Mouse (Mus musculus) B cell, adult 67 days (primary cell): ENCODE data around the gene Tssk6. TPM values are rescaled to one million over a fixed set of nuclear protein-coding genes. Genes with fewer than 3 reads are reported as not detected.

Experiments used
- total RNA-seq, 2 experiments: library from RNA; stranded (reverse); gene quantifications; 4 replicates each; pipeline ENCODE4 v1.2.4; 2023

The Tssk6 gene
- total RNA-seq: under 1 TPM; 0.42 to 0.96 TPM

GRCm38 (mm10) chr8:69902163-69903062 lies at the start of gene Tssk6, which contains the start of the genes Ndufa13 and Yjefn3:
Gene Tssk6, plus strand, starts transcription at chr8:69902184.
Gene Ndufa13, minus strand, starts transcription at chr8:69902558.
Gene Yjefn3, minus strand, starts transcription at chr8:69902712.

GRCm38 (mm10) chr8:69887289-69888243 lies 14.4 kb upstream of the Tssk6 start, which contains the start of gene Cilp2:
Gene Cilp2, minus strand, starts transcription at chr8:69887687.

Other genes starting within 250 kb of the Tssk6 start
- gene Zfp964, start 247.7 kb upstream of the Tssk6 start, total RNA-seq: 1 to 10 TPM; 1.8 to 2.2 TPM
- 10 to 100 TPM; 75.5 to 79.9 TPM for gene Zfp869, start 191.5 kb upstream of the Tssk6 start, total RNA-seq
- 1 to 10 TPM; 5.1 to 5.3 TPM for gene Zfp963, start 152.2 kb upstream of the Tssk6 start, total RNA-seq
- not detected for gene Gm20422, start 127.3 kb upstream of the Tssk6 start, total RNA-seq
- 10 to 100 TPM; 61.9 to 62.7 TPM for gene Atp13a1, start 111.0 kb upstream of the Tssk6 start, total RNA-seq
- gene Zfp866, start 111.0 kb upstream of the Tssk6 start, total RNA-seq: 10 to 100 TPM; 28.1 to 38.3 TPM
- gene Gmip, start 93.5 kb upstream of the Tssk6 start, total RNA-seq: 100 to 1,000 TPM; 440 to 460 TPM
- gene Lpar2, start 79.8 kb upstream of the Tssk6 start, total RNA-seq: 1 to 10 TPM; 9.3 to 9.9 TPM
- gene Pbx4, start 69.7 kb upstream of the Tssk6 start, total RNA-seq: 1 to 10 TPM; 5.8 to 9.5 TPM
- under 1 TPM in 1 of 2 experiments, not detected in 1; 0.15 TPM for gene Cilp2, start 14.5 kb upstream of the Tssk6 start, total RNA-seq
- gene Ndufa13, start 374 bp downstream of the Tssk6 start, total RNA-seq: 10 to 100 TPM; 44.0 to 54.0 TPM
- not detected for gene Yjefn3, start 528 bp downstream of the Tssk6 start, total RNA-seq
- gene Gatad2a, start 94.2 kb downstream of the Tssk6 start, total RNA-seq: 10 to 100 TPM; 94.1 to 97.5 TPM
- gene Mau2, start 140.6 kb downstream of the Tssk6 start, total RNA-seq: 100 to 1,000 TPM; 132 to 142 TPM
- 10 to 100 TPM; 46.0 to 51.2 TPM for gene Sugp1, start 140.6 kb downstream of the Tssk6 start, total RNA-seq
- gene Tm6sf2, start 170.7 kb downstream of the Tssk6 start, total RNA-seq: under 1 TPM; 0.38 to 0.80 TPM
- not detected for gene Hapln4, start 181.3 kb downstream of the Tssk6 start, total RNA-seq
- gene Ncan, start 218.7 kb downstream of the Tssk6 start, total RNA-seq: under 1 TPM in 1 of 2 experiments, not detected in 1; 0.17 TPM
- 10 to 100 TPM; 29.9 to 33.8 TPM for gene Nr2c2ap, start 229.1 kb downstream of the Tssk6 start, total RNA-seq
- gene Rfxank, start 237.0 kb downstream of the Tssk6 start, total RNA-seq: 10 to 100 TPM; 35.2 to 37.1 TPM
- 10 to 100 TPM; 61.0 to 62.8 TPM for gene Borcs8, start 237.3 kb downstream of the Tssk6 start, total RNA-seq
- 1 to 10 TPM; 2.8 to 3.5 TPM for gene Mef2b, start 237.5 kb downstream of the Tssk6 start, total RNA-seq